Mouse (Mus musculus) gastrocnemius, postnatal 25 days (tissue): ENCODE results near the gene Fcna. TPM values are rescaled to one million over a fixed set of nuclear protein-coding genes. Genes with fewer than 3 reads are reported as not detected.

Source experiments
- DNase-seq: peaks from one replicate; pipeline ENCODE4 v3.0.0; 2022
- long read RNA-seq, 2 experiments: library from polyadenylated mRNA; stranded (forward); transcript quantifications; one replicate each; pipeline ENCODE4 v2.0.0; 2021
- total RNA-seq, 2 experiments: library from RNA; stranded (reverse); gene quantifications; 1 replicate in 1 of 2; 2 replicates in 1 of 2; pipeline ENCODE4 v1.2.3; 2021

The Fcna gene
- 1 to 10 TPM; 3.9 to 8.5 TPM for total RNA-seq
- long read RNA-seq, experiment 1, partial matches to known transcripts, result 2 of 8 reads
- long read RNA-seq, experiment 1, other reads (novel, unspliced or antisense), result 2 of 8 reads
- long read RNA-seq, experiment 2, transcript Fcna-201 (10 exons, 1,374 nt), result major isoform, 5 of 8 reads
- long read RNA-seq, experiment 2, partial matches to known transcripts, result 1 of 8 reads
- long read RNA-seq, experiment 2, other reads (novel, unspliced or antisense), result 2 of 8 reads

DNA sequence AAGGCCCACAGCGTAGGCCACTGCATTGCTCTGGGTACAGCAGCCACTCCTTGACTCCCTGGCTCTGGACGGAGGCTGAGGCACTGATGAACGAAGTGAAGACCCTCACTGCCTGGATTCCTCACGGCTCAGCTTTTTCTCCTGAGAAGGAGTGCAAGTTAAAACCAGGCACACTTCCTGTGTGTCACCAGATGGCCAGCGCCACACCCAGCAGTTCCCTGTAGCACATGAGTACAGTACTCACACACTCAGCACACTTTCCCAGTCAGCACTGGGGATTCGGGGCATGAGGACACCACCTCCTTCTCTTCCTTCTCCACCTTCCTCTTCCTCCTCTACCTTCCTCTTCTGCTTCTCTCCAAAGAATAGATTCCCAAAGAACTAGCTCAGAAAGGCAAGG, at the start of gene Fcna:
Gene Fcna, minus strand, starts transcription at position 220 of the 400 bp plus-strand sequence.
- DNase-seq, result no peak

DNA sequence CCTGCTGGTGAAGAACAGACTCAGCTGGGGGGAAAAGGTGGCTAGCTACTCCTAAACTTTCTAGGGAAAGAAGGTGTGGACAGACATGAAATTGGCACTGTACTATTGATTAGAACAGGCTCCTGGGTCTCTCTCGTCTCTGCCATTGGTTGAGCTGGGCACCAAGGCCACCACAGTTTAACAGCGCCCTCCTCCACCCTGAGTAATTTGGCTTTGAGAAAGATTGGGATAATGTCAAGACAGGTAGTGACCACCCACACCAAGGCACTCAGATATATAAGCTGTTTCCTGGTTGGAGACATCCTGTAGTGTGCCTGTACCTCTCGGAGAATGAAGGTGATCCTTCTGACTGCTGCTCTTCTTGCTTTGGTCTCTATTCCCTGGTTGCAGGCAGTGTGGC, 48.7 kb upstream of the Fcna start, which contains the start of gene Lcn6:
Gene Lcn6, plus strand, starts transcription at position 301 of the 400 bp plus-strand sequence.
- no peak for DNase-seq

DNA sequence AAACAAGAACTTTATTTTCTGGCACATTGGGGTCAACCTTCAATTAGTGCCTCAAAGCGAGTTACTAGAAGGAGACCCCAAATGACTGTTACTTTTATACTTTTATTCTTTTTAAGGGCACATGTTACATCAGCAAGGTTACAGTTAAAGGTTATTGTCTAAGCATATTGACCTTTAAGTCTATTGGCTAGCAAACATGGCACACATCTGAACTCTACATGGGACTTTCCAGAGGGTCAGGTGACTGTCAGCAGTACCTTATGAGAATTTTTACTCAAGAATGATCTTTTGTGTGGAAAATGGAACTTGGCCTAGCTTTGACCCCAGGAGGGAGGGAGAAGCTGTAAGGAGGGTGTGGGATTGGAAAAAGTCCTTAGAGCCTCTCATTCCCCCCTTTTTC, 38.7 kb upstream of the Fcna start:
- DNase-seq, result no peak

DNA sequence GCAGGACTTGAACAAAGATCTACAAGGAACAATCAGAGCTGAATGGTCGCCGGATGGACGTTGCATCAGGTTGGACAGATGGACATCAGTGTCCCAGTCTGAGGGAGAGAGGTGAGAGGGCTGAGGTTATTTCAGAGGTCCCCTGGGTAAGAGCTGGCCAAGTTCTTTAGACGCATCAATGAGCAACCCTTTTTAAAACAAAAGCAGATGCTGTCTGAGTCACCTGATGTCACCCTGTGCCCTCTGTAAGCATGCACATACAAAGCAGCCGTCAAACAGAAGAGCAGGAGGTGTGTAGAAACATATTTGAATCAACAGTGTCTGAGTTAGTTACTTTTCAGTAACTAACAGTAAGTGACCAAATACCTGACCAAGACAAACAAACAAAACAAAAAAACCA, 36.3 kb upstream of the Fcna start:
- DNase-seq, result no peak

DNA sequence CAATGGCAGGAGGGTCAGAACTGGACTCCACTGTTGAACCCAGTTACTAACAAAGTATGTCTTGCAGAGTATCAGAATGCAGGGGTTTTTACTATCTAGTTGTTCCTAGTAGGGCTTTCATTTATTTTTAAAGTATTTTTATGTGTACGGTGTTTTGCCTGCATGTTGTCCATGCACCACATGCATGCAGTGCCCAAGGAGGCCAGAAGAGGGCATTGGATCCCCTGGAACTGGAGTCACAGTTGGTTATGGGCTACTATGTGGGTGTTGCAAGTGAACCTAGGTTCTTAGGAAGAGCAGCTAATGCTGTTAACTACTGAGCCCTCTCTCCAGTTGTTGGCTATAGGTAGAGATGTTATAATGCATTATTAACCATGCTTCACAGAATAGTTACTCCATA, 35.7 kb upstream of the Fcna start:
- no peak for DNase-seq

DNA sequence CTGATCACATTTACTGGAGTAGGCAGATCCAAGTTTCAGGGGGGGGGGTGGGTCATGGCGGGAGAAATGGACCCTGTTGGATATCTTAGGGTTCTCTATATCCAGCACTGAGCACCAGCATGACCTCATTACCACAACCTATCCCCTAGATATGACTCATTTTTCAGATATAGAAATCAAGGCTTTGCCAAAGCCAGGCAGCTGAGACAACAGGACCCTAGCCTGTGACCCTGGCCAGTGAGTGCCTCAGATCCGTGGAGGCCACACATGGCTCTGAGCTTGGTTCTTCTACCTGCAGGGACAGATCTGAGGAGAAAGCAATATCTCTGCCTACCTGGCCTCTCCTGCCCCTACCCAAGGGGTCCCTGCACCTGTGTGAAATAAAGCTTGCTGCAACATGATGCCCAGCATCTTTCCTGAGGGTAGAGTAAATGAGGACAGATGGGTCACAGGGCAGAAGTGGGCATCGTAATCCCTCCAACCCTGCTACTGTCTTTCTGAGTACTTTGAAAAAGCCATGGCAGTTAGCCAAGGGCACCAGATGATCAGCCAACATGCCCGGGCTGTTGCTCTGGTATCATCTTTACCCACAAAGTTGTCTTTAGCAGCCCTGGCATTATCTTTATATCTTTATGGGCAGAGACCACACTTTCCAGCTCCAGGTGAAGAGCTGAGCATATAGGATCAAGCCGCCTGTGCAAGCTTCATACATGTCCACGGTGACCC, 33.6 kb upstream of the Fcna start:
- DNase-seq, result no peak

DNA sequence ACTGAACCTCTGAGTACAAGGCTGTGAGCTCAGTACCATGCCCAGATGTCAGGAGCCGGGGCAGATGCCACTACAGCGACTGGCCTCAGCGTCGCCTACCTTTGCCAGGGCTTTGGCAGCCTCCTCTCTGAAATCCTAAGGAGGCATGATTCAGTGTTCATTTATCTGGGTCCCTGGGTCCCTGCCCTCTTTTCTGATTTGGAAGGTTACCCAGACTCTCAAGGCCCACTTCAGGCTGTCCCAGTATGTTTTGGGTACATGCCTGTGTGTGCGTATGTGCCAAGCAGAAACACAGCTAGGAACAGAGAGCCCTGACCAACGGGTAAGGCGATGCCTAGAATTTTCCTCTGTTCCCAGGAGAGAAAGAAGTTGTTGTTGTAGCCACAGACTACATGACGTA, 32.4 kb upstream of the Fcna start:
- no peak for DNase-seq

DNA sequence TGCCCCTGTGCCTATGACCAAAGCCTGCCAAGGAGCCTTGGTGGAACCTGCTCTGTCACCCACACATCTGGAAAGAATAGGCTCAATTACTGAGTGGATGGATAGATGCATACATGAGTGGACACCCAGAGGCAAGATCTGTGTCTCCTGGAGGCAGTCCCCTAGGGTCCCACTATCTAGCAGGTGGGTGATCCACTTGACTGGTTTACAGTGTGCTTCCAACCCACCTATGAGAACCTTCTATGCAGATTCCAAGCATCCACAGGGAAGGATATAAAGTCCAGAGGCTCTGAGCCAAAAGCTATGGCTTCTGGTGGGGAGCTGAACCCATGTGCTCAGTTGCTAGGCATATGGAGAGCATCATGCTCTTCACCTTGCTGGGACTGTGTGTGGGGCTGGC, 29.8 kb upstream of the Fcna start, which contains the start of gene Lcn5:
Gene Lcn5, plus strand, starts transcription at position 301 of the 400 bp plus-strand sequence.
- DNase-seq, result no peak

DNA sequence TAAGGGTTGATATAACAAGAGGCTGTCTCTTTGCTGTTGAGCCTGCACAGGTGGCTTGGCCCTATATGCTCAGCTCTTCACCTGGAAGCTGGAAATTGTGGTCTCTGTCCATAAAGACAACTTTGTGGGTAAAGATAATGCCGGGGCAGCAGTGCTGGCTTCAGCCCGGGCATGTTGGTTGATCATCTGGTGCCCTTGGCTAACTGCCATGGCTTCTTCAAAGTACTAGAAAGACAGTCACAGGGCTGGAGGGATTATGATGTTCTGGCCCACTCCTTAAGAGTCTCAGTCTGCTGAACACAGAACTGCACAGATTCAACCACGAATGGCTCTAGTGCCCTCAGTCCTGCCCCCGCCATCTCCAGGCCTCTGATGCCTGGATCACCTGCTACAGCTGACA, 29.4 kb upstream of the Fcna start:
- DNase-seq, result no peak

DNA sequence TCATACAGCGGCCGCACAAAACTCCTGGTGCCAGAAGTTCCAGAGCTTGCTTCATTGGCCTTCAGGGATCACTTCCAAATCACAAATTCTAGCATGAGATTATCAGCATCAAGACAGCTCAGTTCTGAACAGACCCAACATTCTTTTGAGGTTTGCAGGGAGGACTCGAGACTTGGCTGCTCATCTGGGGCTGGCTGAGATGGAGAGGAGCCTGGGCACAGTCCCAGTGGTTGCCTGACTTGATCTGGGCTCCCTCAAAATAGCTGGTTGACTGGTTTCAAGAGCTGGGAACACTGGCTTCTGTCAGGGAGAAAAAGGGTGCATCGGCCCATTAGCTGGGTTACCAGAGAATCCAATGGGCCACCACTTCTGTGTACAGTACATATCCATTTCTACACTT, 28.9 kb upstream of the Fcna start:
- peak; percentile 48 for DNase-seq

DNA sequence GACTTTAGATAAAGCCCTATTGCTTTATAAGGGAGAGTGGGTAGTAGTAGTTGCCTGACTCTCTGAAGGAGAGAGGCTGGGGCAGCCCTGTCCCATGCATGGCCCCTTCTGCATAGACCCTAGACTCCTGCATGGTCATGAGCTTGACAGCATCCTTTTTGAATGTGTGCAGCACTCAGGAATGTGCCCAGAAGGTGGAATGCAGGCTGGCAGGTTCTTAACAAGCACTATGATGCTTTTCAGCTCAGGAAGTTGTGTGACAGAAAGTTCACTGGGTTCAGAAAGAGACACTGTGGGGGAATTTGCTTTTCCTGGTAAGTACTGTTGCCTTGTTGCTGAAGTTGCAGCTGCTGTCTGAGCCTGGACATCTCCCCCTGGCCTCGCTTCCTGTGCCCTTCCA, 26.7 kb upstream of the Fcna start:
- no peak for DNase-seq

DNA sequence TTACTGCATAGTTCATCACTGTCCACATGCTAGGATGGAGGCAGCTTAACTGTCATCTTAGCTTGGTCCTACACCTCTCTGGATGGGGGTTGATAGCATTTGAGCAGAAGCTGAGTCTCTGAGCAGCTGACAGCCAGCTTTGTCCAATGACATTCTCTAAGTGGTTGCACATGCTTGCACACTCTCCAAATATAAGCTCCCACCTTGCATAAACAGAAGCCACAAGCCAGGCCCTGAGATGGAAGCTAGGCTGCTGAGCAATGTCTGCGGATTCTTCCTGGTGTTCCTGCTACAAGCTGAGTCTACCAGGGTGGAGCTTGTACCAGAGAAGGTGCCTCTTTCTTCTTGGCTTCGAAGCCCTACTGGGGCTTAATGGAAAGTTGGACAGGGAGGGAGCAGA, 25.1 kb upstream of the Fcna start, which contains the start of gene Lcn8:
Gene Lcn8, plus strand, starts transcription at position 219 of the 400 bp plus-strand sequence.
- DNase-seq, result no peak

DNA sequence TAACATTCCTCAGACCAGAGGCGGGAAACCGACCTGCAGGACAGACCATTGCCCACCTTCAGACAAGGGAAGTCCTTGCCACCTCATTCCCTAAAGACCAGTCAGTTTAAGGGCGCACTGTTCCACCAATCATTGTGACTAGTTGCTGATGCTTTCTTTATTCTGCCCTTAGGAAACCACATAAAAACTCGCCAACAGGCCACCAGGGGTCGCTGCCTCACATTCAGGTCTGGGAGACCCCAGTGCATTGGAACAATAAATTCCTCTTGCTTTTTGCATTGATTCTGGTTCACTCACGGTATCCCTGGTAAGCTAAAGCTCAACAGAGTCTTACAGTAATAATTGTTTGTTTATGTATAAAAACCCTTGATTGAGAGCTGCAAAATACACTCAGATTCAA, 12.1 kb upstream of the Fcna start:
- no peak for DNase-seq

DNA sequence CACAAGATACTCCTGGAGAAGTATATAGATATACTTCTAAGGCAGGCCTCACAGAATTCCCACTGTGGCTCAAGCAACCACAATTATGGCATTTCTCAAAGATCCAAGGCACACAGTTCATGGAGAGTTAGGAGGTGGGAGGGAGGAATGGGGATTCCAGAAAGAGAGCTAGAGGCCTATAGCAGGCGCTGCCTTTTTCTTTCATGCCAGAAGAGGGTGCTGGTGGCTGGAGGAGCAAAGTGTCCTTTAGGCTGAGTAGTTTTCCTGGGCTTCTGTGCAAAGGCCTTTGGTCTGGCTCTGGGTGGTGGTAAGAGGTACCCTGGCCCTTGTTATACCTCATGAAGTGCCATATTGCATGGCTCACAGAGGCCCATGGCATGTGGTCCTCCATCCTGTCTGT, 6.2 kb upstream of the Fcna start:
- no peak for DNase-seq

DNA sequence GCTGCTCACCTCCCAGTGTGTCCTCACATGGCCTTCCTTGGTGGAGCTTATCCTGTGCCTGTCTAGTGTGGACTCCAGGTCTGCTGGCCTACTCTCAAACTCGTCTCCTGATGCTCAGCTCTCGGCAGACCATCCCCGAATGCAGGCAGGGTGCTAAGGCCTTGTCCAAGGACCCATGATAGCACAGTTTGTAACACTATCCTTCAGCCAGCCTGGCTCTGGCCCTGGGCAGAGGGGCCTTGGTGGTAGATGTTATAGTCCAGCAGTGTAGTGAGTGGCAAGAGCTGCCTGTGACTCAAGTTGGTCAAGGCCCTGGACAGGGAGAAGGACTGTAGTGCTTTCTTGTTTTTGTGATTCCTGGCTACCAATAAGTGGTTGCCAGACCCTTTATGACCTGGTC, 5.8 kb upstream of the Fcna start:
- no peak for DNase-seq

DNA sequence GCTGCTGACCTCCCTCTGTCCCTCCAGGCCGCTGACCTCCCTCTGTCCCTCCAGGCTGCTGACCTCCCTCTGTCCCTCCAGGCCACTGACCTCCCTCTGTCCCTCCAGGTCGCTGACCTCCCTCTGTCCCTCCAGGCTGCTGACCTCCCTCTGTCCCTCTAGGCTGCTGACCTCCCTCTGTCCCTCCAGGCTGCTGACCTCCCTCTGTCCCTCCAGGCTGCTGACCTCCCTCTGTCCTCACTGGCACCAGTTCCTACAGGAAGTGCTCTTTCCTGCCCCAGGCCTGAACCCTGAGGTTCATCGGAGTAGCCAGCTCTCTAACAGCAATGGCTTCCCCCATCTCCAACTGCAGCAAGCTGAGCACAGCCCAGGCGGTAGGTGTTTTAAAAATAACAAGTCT, 908 bp upstream of the Fcna start:
- no peak for DNase-seq

DNA sequence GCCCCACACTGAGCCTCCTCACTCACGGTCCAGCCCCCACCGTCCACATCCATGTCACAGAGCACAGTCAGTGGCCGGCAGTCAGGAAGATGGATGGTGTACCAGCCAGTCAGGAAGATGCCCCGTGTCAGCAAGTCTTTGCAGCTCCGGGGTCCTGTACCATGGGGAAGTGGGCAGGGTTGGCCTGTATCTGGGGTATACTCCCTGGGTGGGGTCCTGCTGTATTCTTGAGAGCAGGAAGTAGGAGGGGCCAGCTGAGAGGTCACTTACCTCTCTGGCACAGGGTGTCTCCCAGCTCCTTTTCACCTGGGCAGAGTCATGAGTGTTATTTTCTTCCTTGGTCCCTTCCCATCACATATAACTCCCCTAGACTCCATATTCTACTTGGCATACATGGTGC, 1.8 kb downstream of the Fcna start:
- DNase-seq, result no peak

DNA sequence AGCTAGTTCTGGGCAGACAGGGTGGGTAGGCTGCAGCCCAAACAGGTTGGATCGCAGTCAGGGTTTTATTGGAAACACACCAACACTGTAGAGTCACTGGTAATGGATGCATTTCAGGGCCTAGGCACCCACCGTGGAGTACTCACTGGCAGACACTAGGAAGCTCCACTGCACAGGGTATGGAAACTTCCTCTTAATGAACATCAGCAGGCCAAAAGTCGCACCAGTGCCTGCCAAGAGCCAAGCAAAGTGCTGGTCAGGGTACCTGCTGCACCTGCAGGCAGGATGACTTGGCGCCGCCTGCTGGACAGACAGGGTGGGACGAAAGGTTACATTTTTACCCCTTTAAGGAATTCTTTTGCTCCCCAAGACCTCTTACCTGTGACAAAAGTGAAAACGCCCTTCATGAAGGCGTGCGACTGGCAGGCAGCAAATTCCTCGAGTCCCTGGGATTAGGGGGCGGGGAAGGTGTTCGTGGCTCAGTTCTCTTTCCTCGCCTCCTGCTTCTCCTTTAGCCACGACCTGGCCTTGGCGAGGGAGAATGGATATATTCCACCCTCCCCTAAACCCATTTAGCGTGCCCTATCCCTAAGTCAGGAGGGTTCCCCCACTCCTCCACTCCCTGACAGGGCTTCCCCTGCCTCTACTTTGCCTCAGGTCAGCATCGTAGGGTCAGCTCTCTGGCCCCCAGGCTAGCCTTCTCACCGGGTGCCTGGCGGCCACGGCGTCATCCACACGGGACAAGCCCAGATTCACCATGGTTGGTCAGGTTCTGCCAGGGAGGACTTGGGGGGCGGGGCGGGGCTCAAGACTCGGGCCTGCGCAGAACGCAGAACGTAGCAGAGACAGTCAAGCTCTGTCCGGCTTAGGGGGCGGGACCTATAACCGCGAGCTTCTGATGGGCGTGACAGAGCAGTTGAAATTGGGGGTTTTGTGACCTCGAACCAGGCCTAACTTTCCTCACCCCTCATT, 6.3 kb downstream of the Fcna start, which contains the start of gene Tmem141:
Gene Tmem141, minus strand, starts transcription at position 777 of the 972 bp plus-strand sequence.
- peak; percentile 90 for DNase-seq

DNA sequence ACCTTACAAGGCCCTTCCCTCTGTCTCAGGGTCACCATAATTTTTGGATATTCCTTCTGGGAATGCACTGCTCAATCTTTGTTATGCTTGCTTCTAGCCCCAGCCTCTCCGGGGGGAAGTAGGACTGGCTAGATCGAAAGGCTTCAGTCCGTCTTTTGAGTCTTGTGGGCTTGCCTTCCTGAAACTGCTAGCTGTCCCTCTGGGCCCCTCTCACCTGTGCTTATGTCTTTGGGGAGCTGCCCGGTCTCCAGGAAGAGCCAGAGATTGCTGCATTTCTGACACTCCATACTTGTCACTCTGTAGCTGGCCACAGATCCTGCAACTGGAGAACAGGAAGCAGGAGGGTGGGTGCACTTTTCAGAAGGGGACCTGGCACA, 7.0 kb downstream of the Fcna start:
- no peak for DNase-seq

DNA sequence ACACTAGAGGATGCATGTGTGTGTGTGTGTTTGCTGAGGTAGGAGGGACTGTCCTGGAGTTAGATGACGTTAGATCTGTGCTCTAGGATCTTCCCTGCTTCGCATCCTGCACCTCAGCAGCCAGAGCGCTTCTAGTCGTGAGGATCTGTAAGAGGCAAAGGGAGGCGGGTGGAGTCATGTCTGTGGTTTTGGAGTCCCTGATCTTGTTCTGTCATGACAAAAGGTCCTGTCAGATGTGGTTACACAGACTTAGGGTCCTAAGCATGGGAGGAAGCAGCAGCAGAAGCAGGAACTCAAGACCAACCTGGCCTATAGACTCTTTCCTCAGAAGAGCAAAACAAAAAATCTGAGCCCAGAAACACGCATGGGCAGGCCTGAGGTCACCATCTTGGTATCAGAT, 7.4 kb downstream of the Fcna start:
- no peak for DNase-seq

DNA sequence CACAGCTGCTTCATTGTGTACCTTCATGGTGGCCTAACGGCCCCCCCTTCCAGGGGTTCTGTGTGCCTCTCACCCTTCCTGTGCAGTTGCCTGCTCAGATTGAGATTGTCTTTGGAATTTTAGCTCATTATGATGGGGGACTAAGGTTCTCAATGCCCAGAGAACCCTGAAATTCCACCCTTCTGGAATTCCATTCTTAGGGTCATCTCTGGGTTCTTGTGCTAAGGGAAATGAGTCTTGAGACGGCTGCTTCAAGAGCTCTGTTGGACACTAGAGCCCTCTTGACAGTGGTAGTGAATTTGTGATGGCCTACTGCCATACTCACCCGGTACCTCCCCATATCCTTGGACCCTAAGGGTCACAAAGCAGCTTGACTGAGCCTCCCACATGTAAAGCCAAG, 10.3 kb downstream of the Fcna start, which contains the start of gene Ccdc183:
Gene Ccdc183, minus strand, starts transcription at position 101 of the 400 bp plus-strand sequence.
- no peak for DNase-seq

DNA sequence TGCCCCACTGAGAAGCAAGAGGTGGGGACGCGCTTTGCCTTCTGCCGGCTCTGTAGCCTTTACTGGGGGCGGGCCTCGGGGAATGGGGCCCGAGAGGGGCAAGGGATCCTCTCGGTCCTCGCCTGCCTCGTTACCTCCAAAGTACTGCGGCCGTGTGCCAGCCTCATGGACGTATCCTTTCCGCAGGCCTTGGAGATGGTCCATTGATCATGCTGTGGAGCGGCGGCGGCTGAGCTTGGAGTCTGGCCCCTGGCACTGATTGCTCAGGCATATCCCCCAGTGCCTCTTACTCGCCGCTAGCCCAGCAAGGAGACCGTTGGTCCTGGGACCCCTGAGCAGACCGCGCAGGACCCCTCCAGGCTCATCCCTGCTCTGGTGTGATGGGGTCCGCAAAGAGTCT, 11.4 kb downstream of the Fcna start:
- no peak for DNase-seq

DNA sequence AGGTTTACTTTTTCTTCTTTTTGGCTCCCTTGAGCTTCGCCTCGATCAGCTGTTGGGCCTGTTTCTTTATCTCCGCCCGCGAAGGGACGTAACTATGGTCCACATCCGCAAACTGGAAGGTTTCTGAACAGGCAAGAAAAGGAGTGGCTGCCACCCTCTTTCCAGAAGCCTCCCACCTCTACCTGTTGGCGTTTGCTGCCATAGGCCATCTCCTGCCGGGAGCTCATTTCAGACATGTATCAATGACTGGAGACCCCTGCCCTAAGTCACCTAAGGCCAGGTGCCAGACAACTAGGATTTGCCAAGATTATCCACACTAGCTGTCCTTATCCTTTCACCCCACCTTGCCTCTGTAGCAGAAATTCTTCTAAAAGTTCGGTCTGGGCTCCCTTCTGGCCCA, 19.2 kb downstream of the Fcna start:
- no peak for DNase-seq
